Mouse (Mus musculus) brain, embryonic 14.5 days (tissue): Measurements from ENCODE around the gene Kndc1.

Source experiments
- CTCF ChIP-seq: fragments of 200-500 bp; IDR thresholded peaks from 2 replicates; pipeline ENCODE4 v1.5.1; 2012; ENCODE audit warnings: inconsistent platforms, mild to moderate bottlenecking, moderate library complexity, borderline replicate concordance; ENCODE audit not compliant: insufficient read depth, insufficient read length; ENCODE audit errors: extremely low read depth
- POLR2A ChIP-seq: fragments of 200-500 bp; IDR thresholded peaks from 2 replicates; pipeline ENCODE4 v1.6.1; 2012; ENCODE audit warnings: mild to moderate bottlenecking, inconsistent platforms, borderline replicate concordance; ENCODE audit not compliant: poor library complexity, insufficient read depth, insufficient read length, severe bottlenecking; ENCODE audit errors: extremely low read depth

GRCm38 (mm10) chr7:139963814-139964213, 69.3 kb downstream of the Kndc1 start:
- TF ChIP-seq POLR2A (no peak), CTCF (no peak)
